Mouse (Mus musculus): Measurements from ENCODE around the gene March4.

DNA sequence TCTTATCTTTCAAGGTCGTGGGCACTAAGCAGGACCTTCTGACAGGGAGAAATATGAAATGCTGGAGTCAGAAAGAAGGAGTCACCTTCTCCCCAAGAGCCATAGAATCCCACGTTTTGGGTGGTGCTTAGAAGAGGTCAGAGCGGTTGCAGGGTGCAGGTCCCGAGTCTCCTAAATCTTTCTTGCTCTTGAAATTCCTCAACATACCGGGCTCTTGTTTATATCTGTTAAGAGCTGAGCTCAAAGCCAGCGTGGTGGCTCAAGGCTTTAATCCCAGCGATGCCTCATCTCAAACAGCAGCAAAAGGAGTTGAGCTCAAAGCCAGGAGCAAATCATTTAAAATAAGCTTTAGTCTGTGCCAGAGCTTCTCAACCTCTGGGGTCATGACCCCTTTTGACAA lies 37.9 kb upstream of the March4 start:
- TF ChIP-seq CTCF (IDR thresholded peaks at IDR 0.05; ENCODE audit: insufficient read depth, low read depth, low read length) (no peak), POLR2A (IDR thresholded peaks at IDR 0.05; ENCODE audit: insufficient read depth, low read depth, low read length) (no peak)

Data from olfactory bulb, adult 2 months (tissue).